Comparison of ENCODE assay signal across 20 mouse cellular contexts in the genomic region with DNA sequence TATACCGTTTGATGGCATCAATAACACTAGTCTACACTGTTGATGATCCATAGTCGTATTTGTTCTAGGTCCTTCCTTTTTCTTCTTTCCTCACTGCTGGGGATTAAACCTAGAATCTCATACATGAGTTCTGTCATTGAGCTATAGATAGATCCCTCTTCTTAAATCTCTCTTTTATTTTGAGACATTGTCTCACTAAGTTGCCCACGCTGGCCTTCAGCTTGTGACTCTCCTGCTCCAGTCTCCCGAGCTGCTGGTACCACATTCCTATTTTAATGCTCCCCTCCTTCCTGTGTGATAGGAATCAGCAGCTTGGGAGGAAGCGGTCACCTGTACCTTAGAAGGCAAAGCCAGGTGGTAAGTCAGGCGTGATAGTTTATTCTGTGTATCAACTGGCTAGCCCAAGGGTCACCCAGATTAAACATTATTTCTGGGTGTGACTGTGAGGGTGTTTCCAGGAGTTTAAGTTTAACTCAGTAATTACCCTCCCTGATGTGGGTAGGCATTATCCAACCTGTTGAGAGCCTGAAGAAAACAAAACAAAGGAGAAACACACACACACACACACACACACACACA. TPM values are rescaled to one million over a fixed set of nuclear protein-coding genes. Genes with fewer than 3 reads are reported as not detected.
DNase-seq lines count a peak whose midpoint lies in the region; ATAC-seq lines count a peak whose summit lies in the region.
"Had no signal": no experiment of that assay in that cellular context is flagged by ENCODE, and none has a peak within 500 bp of the region (broad histone marks: within the 10 kb centered on the region; RNA-seq: fewer than 3 reads in every experiment).

No protein-coding gene starts in this region.

- DNase-seq in liver, embryonic 13.5 days, result no peak
- DNase-seq in kidney, postnatal 36 days, result peak; percentile 76 to 91
- DNase-seq in yolk sac, embryonic 10.5 days (ENCODE audit: low spot score), result peak; percentile 52
- no peak for DNase-seq in cerebellum, adult 9-10 months
- DNase-seq in c-Kit-positive CD71-positive TER-119-positive erythroid progenitor cells, embryonic 14.5 days (ENCODE audit: low spot score), result no peak
- no peak for DNase-seq in heart, postnatal 36 days
- DNase-seq: adrenal gland, postnatal 14 days; cerebellum, adult 18-20 months; cerebellum, postnatal 36 days; forebrain, postnatal 0 days; gastrocnemius, postnatal 14 days; thymus, adult 2 months had no signal

- WGBS in liver, embryonic 13.5 days (ENCODE audit: insufficient replicate concordance), result 61% methylated on average over 6 of the region's 6 CpGs
- WGBS in liver, embryonic 12.5 days (ENCODE audit: insufficient replicate concordance), result 64% methylated on average over 6 of the region's 6 CpGs
- 66% methylated on average over 6 of the region's 6 CpGs for WGBS in kidney, embryonic 14.5 days

- 0 out of 2 replicates have a peak, but pooled peaks cover 3% of the 10 kb centered on the region for H3K4me1 ChIP-seq in liver, embryonic 13.5 days (replicated peaks)
- peaks cover 11% of the 10 kb centered on the region; the same call in 1 of the 2 replicates for H3K4me1 ChIP-seq in liver, embryonic 12.5 days
- peaks cover 7% of the 10 kb centered on the region; the same call in 1 of the 2 replicates for H3K4me1 ChIP-seq in kidney, embryonic 14.5 days (ENCODE audit: control insufficient read depth, insufficient read depth, low read length)
- H3K4me1 ChIP-seq: midbrain, embryonic 12.5 days; neural tube, embryonic 12.5 days had no signal

- no peak overlapping the region for H3K4me2 ChIP-seq in liver, embryonic 13.5 days
- H3K4me2 ChIP-seq in liver, embryonic 12.5 days, result no peak overlapping the region
- H3K4me2 ChIP-seq in kidney, embryonic 14.5 days (replicated peaks; ENCODE audit: low read depth, low read length), result no peak overlapping the region
- H3K4me2 ChIP-seq: embryonic facial prominence, embryonic 15.5 days; heart, embryonic 15.5 days; midbrain, embryonic 12.5 days; neural tube, embryonic 12.5 days had no signal

- H3K9ac ChIP-seq in liver, embryonic 13.5 days, result no peak overlapping the region
- H3K9ac ChIP-seq in liver, embryonic 12.5 days, result no peak overlapping the region
- no peak overlapping the region for H3K9ac ChIP-seq in kidney, embryonic 14.5 days (ENCODE audit: low read depth, low read length)
- H3K9ac ChIP-seq: embryonic facial prominence, embryonic 15.5 days; forebrain, postnatal 0 days; heart, embryonic 15.5 days; midbrain, embryonic 12.5 days; neural tube, embryonic 12.5 days had no signal

- no peak overlapping the region for H3K27ac ChIP-seq in liver, embryonic 13.5 days
- no peak overlapping the region for H3K27ac ChIP-seq in liver, embryonic 12.5 days
- H3K27ac ChIP-seq in kidney, embryonic 14.5 days (ENCODE audit: low read depth, low read length), result no peak overlapping the region; the same call in 1 of the 2 replicates
- H3K27ac ChIP-seq: embryonic facial prominence, embryonic 15.5 days; heart, embryonic 15.5 days; midbrain, embryonic 12.5 days; neural tube, embryonic 12.5 days had no signal

- ATAC-seq in liver, embryonic 13.5 days (ENCODE audit: low read depth), result 0 out of 2 replicates have a peak, but pooled peaks have one; percentile 30
- no peak for ATAC-seq in liver, embryonic 12.5 days
- ATAC-seq in kidney, embryonic 14.5 days (ENCODE audit: low FRiP score, low TSS enrichment), result peak; percentile 41; the same call in 1 of the 2 replicates
- ATAC-seq: forebrain, postnatal 0 days had no signal

- H3K36me3 ChIP-seq in liver, embryonic 13.5 days, result no peaks in the 10 kb centered on the region
- H3K36me3 ChIP-seq in liver, embryonic 12.5 days, result no peaks in the 10 kb centered on the region
- no peaks in the 10 kb centered on the region for H3K36me3 ChIP-seq in kidney, embryonic 14.5 days (ENCODE audit: control insufficient read depth, insufficient read depth, low read length)
- H3K36me3 ChIP-seq: embryonic facial prominence, embryonic 15.5 days; heart, embryonic 15.5 days; midbrain, embryonic 12.5 days; neural tube, embryonic 12.5 days had no signal

- H3K27me3 ChIP-seq in liver, embryonic 13.5 days, result no peaks in the 10 kb centered on the region
- H3K27me3 ChIP-seq in liver, embryonic 12.5 days (replicated peaks), result no peaks in the 10 kb centered on the region
- no peaks in the 10 kb centered on the region for H3K27me3 ChIP-seq in kidney, embryonic 14.5 days (ENCODE audit: control insufficient read depth, insufficient read depth, low read length)
- H3K27me3 ChIP-seq: CH12.LX; embryonic facial prominence, embryonic 15.5 days; heart, embryonic 15.5 days; midbrain, embryonic 12.5 days; neural tube, embryonic 12.5 days had no signal

- H3K4me3 ChIP-seq in liver, embryonic 13.5 days (replicated peaks), result no peak overlapping the region
- no peak overlapping the region for H3K4me3 ChIP-seq in liver, embryonic 12.5 days
- no peak overlapping the region for H3K4me3 ChIP-seq in kidney, embryonic 14.5 days (ENCODE audit: low read length)
- H3K4me3 ChIP-seq: embryonic facial prominence, embryonic 15.5 days; heart, embryonic 15.5 days; midbrain, embryonic 12.5 days; neural tube, embryonic 12.5 days had no signal

- no peaks in the 10 kb centered on the region for H3K9me3 ChIP-seq in liver, embryonic 13.5 days (replicated peaks)
- H3K9me3 ChIP-seq in liver, embryonic 12.5 days (replicated peaks), result no peaks in the 10 kb centered on the region
- H3K9me3 ChIP-seq in kidney, embryonic 14.5 days (ENCODE audit: control insufficient read depth, low read length), result no peaks in the 10 kb centered on the region
- H3K9me3 ChIP-seq: embryonic facial prominence, embryonic 15.5 days; heart, embryonic 15.5 days; midbrain, embryonic 12.5 days; neural tube, embryonic 12.5 days had no signal

- intact Hi-C loops in heart, postnatal 36 days (cut with DNase I), result no loop called here

RNA-seq across cellular contexts. Expression of gene Lrp6, which starts 31.0 kb away (rescaled TPM):
- 6.8 and 8.7 TPM in 2 replicates for polyA plus RNA-seq in liver, embryonic 13.5 days (2015; fragmentation: Nextera tagmentation; extraction: Ambion mirVana)
- 12.6 and 13.1 TPM in 2 replicates for polyA plus RNA-seq in liver, embryonic 12.5 days (2016; fragmentation: Nextera tagmentation; extraction: Ambion mirVana)
- polyA plus RNA-seq in kidney, embryonic 14.5 days (2014; fragmentation: Nextera tagmentation; extraction: Ambion mirVana), result 32.6 and 49.7 TPM in 2 replicates
- total RNA-seq in heart, postnatal 36 days (2021), result 10 to 100 TPM; 52.1 to 57.6 TPM

RNA-seq across cellular contexts. Expression of gene Mansc1, which starts 34.5 kb away (rescaled TPM):
- polyA plus RNA-seq in liver, embryonic 13.5 days (2015; fragmentation: Nextera tagmentation; extraction: Ambion mirVana), result 0.54 and 0.64 TPM in 2 replicates
- 0.74 and 0.85 TPM in 2 replicates for polyA plus RNA-seq in liver, embryonic 12.5 days (2016; fragmentation: Nextera tagmentation; extraction: Ambion mirVana)
- polyA plus RNA-seq in kidney, embryonic 14.5 days (2014; fragmentation: Nextera tagmentation; extraction: Ambion mirVana), result 2.8 and 5.8 TPM in 2 replicates
- 1 to 10 TPM; 4.6 to 5.1 TPM for total RNA-seq in heart, postnatal 36 days (2021)
- total RNA-seq: CH12.LX, MEL had no signal

RNA-seq across cellular contexts. Expression of gene Borcs5, which starts 41.6 kb away (rescaled TPM):
- polyA plus RNA-seq in liver, embryonic 13.5 days (2015; fragmentation: Nextera tagmentation; extraction: Ambion mirVana), result 11.3 and 11.9 TPM in 2 replicates
- polyA plus RNA-seq in liver, embryonic 12.5 days (2016; fragmentation: Nextera tagmentation; extraction: Ambion mirVana), result 13.5 and 14.1 TPM in 2 replicates
- 16.2 and 18.2 TPM in 2 replicates for polyA plus RNA-seq in kidney, embryonic 14.5 days (2014; fragmentation: Nextera tagmentation; extraction: Ambion mirVana)
- total RNA-seq in heart, postnatal 36 days (2021), result 10 to 100 TPM in 1 of 2 experiments, 1 to 10 TPM in 1; 9.9 to 10.2 TPM

Comparison
In these comparisons a context has a peak if more than half of its experiments do, and no peak if none do; other contexts are left out.
1. DNase-seq: peak in kidney, postnatal 36 days (2 of 2) and yolk sac, embryonic 10.5 days (single experiment); none in liver, embryonic 13.5 days (single experiment), cerebellum, adult 9-10 months (single experiment), c-Kit-positive CD71-positive TER-119-positive erythroid progenitor cells, embryonic 14.5 days (single experiment) and heart, postnatal 36 days (0 of 2).